Mouse (Mus musculus) embryo, embryonic 11.5 days (tissue): Measurements from ENCODE around the gene Traf7.

Experiments used
- DNase-seq: peaks from one replicate; pipeline ENCODE4 v3.0.0-alpha.2; 2012; ENCODE audit warnings: low read depth, low spot score

Gene Traf7

DNA sequence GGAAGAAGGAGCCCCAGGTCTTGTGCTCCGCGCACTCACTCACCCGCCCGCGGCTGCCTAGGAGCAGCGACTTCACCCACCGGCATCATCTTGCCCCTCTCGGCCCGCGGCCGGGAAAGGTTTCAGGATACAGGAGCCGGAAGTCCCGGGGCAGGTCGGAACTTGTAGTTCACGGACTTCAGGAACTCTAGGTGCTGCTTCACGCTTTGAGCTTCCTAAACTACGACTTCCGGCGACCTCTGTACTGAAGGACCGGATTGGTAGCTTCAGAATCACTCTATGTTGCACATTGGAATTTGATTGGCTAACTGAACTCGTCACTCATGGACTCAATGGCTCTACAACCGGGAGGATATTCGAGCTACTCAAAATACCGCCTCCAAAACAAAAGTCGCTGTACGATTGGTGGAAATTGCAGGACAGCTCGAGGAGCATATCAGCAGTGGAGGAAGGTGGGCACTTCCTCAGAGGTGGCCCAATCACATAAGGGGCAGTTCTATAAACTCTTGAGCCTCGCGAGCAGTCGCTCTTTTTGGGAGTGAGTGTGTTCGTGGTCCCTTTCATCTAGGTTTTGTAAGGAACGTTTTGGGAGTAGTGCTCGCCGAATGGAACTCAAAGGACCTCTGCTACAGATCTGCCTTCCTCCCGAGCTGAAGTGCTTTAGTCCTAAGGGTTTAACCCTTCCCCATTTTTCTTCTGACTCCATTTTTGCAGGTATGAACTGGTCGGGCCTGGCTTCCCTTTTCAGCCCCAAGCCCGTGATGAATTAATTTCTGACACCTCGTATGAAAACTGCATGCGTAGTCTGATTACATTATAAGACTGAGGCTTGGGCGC, at the start of gene Traf7:
Gene Traf7, minus strand, starts transcription at position 216 of the 837 bp plus-strand sequence.
- peak; percentile 98 for DNase-seq

- DNase-seq: no peak
Measured at GRCm38 (mm10) chr17:24573811-24574210, 46.1 kb upstream of the Traf7 start.

DNA sequence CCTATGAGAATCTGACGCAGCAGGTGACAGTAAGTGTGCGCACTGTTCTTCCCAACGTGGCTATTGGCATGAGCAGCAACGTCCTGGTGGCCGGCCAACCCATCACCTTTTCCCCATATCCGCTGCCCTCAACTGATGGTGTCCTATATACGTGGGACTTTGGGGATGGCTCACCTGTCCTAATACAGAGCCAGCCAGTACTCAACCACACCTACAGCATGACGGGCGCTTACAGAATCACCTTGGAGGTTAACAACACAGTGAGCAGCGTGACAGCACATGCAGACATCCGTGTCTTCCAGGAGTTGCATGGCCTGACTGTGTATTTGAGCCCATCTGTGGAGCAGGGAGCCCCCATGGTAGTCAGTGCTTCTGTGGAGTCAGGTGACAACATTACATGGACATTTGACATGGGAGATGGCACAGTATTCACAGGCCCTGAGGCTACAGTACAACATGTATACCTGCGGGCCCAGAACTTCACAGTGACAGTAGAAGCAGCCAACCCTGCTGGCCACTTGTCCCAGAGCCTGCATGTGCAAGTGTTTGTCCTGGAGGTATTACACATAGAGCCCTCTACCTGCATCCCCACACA, 45.0 kb upstream of the Traf7 start:
- no peak for DNase-seq

DNA sequence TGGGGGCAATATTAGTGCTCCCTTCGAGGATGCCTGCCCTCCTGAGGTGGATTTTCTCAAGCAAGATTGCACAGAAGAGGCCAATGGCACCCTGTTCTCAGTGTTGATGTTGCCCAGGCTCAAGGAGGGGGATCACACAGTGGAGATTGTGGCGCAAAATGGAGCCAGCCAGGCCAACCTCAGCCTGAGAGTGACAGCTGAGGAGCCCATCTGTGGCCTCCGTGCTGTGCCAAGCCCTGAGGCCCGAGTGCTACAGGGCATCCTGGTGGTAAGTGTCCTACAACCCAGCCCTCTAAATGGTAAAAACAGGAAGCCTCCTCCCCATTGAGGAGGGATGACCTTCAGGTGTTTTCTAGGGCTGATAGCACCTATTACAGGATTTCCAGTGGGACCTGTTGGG, 42.1 kb upstream of the Traf7 start:
- DNase-seq: no peak

DNA sequence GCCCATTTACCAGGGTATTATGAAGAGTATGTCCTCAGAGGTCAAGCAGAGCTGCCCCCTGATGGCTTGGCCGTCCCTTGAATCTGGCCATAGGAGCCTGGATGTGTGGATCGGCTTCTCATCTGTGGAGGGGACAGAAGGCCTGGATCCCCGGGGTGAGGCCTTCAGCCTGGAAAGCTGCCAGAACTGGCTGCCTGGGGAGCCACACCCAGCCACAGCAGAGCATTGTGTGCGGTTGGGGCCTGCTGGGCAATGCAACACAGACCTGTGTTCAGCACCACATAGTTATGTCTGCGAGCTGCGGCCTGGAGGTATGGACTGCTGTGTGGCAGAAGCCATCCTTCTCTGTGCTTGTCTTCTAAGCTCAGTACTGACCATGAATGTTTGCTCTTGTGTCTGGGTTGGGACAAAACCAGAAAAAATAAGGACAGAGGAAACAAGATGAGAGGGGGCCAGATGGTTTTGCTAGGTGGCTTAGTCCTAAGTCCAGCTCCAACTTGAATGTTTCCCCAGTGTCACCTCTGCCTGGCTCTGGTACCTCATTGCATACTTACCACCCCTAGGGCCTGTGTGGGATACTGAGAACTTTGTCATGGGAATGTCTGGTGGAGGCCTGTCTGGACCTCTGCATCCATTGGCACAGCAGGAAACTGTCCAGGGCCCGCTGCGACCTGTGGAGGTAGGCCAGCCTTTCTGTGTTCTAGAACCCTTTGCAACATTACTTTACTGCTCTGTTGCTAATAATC, 39.5 kb upstream of the Traf7 start:
- DNase-seq: no peak

GRCm38 (mm10) chr17:24565792-24566191, 38.1 kb upstream of the Traf7 start:
- no peak for DNase-seq

- no peak for DNase-seq
Measured at GRCm38 (mm10) chr17:24565092-24565491, 37.4 kb upstream of the Traf7 start.

DNA sequence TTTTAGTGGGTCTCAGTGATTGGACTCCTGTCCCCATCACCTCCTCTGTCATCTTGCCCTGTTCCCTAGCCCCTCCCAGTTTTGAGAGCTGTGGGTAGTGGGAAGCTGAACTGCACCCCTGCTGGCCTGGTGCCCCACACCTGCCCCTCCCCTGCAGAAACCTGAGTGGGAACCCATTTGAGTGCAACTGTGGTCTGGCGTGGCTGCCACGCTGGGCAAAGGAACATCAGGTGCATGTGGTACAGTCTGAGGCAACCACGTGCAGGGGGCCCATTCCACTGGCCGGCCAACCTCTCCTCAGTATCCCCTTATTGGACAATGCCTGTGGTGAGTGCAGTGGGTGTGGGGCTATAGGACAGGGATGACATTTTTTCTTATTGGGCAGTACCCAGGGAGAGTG, 36.7 kb upstream of the Traf7 start:
- no peak for DNase-seq

DNA sequence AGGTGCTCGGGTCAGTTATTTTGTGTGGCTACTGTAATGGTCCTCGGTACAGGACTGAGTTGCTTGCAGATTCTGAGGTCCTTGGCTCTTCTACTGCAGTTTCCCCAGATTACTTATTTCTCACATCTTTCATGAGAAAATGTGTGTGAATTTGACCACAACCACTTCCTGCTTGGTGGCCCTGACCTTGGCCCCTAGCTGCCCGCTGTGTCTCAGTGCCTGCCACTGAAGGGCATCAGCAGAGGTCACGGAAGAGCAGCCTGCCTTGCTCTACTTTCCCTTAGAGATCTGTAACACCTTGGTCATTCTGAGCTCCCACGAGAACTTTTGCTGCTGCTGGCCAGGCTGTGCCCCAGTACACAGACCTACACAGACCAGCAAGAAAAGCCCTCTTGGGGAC, 35.9 kb upstream of the Traf7 start:
- DNase-seq: no peak

- DNase-seq: no peak
Measured at GRCm38 (mm10) chr17:24561592-24561991, 33.9 kb upstream of the Traf7 start.

- DNase-seq: no peak
Measured at GRCm38 (mm10) chr17:24560301-24561028, 32.7 kb upstream of the Traf7 start.

GRCm38 (mm10) chr17:24559146-24559545, 31.4 kb upstream of the Traf7 start:
- no peak for DNase-seq

- no peak for DNase-seq
Measured at GRCm38 (mm10) chr17:24558600-24559099, 30.9 kb upstream of the Traf7 start.

DNA sequence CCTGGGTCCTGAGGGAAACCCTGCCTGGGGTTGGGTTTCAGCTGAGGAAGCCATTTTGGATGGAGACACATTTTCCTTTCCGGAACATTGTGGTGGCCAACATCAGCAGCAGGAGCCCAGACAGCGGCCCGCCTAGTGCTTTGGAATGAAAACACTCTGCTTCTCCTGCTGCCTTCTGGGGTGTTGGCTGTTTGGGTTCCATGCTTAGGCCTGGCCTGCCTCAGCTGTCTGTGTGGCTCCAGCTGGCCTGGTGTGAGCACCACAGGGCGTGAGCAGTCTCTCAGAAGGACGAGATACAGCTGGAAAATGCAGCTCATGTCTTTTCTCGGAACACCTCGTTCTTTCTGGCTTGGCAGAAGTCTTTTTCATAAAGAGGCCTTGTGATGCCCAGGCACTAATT, 29.4 kb upstream of the Traf7 start:
- DNase-seq: no peak

DNA sequence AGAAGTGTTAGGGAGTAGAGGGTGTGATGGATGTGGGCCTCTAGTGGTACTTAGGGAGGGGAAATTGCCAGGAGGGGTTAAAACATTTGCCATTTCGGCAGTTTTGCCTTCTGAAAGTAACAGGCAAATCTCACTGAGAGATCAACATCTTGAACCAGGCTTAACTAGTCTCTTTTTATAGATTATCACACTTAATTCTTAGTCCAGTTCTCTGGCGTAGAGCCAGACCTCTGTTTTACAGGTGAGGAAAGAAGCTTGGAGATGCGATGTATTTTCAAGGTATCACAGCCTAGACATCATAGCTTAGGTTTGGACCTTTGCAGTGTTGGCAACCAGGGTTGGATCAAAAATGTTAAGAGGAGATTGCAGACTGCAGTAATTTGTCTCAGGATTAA, 23.3 kb upstream of the Traf7 start:
- no peak for DNase-seq

DNA sequence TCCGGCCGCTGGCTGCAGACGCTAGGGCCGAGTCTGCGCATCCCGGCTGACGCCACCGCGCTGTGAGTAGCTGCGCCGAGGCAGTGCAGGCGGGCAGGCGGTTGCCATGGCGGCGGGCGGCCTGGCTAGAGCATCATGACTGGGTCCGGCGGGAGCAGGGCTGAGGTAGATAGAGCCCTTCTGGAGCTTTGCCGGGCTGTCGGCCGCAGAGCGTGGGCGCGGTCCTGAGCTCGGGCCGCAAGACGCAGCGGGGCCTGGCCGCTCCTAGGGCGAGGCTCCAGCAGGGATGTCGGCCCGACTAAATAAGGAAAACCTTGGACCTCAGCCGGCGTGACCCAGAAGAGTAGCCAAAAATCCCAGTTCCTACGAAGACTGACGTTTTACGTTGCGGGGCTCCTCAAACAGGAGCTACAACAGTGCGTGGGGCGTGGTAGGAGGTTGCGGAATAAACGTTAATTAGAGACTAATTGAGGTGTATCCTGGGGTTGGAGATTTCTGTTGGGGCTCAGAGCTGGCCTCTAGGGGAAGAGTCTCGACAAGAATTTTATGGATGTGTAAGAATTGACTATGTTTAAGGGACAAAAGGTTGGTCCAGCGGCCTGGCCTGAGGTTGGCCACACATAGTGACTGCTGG, 22.8 kb upstream of the Traf7 start:
- DNase-seq: no peak

DNA sequence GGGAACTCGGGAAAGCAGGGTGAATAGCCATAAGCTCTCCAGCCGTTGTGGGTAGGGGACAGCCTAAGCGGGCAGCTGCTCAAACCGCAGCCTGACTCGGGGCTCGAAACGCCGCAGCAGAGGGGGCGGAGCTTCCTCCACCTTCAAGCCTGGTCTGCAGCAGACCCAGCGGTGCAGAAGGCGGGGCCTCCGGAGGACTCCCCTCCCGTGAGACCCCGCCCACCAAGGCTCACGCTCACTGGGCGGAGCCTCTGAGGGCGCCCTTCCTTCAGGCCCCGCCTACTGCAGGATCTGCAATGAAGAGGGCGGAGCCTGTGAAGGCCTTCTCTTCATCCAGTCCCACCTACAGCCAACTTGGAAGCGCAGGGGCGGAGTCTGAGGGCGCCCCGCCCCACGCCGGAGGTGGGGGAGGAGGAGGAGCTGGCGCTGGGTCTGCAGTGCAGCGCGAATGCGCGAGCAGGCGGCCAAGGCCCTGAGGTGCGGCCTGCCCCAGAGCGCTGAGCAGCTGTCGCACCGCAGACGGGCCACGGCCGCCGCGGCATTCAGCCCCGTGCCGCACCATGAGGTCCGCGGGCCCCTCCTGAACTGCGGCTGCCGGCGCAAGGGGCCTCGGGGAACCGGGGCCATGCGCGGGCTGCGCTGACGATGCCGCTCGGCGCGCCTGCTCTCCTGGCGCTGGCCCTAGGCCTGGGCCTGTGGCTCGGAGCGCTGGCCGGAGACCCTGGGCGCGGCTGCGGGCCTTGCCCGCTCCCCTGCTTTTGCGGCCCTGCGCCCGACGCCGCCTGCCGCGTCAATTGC, 22.1 kb upstream of the Traf7 start, which contains the start of gene Pkd1:
Gene Pkd1, plus strand, starts transcription at position 217 of the 798 bp plus-strand sequence.
- peak; percentile 100 for DNase-seq

DNA sequence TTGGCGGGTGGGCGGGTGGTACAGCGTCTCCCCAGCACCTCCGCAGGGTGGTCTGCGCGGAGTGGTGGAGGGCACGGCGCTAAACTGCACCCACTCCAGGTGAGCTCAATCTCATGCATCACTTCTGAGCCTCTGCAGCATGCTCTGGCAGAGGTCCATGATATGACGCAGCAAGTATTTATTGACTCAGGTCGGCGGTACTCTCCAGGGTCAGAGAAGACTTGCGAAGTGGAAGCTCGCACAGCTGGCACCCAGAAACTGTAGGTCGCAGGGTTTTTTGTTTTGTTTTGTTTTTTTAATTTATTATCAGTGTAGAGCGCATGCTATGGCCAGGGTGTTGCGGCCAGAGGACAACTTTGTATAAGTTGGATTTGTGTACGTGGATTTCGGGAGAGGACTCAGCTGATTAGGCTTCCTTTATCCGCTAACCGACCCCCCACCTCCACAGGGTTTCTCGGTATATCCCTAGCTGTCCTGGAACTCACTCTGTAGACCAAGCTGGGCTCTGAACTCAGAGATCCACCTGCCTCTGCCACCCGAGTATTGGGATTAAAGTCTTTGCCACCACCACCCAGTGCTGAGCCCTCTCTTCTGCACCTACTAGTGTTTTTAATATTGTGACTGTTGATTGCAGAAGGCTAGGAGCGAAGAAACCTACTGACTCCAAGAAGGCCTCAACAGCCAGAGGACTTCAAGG, 21.3 kb upstream of the Traf7 start:
- no peak for DNase-seq

GRCm38 (mm10) chr17:24548435-24548834, 20.7 kb upstream of the Traf7 start:
- no peak for DNase-seq

GRCm38 (mm10) chr17:24546234-24546633, 18.5 kb upstream of the Traf7 start:
- DNase-seq: no peak
